Mouse (Mus musculus) neural tube, embryonic 10.5 days (tissue): ENCODE measurements around the gene Ubl5.
A peak's percentile ranks its signal among the peaks of the same experiment; 100 is the strongest.
"Not testable (repeated sequence)": the region's sequence is repeated elsewhere in the genome, so short reads cannot be mapped to it uniquely, and the experiment has no call there.

Experiments
- DNase-seq: peaks from one replicate; pipeline ENCODE4 v3.0.0-alpha.2; 2017; ENCODE audit warnings: low spot score; ENCODE audit errors: extremely low spot score

Ubl5 gene

GRCm38 (mm10) chr9:20653859-20654258 lies 11.2 kb downstream of the Ubl5 start:
- no peak for DNase-seq

GRCm38 (mm10) chr9:20657546-20657945 lies 14.9 kb downstream of the Ubl5 start:
- DNase-seq, result no peak

GRCm38 (mm10) chr9:20662325-20662724 lies 19.6 kb downstream of the Ubl5 start:
- peak; percentile 71 for DNase-seq

- peak; percentile 41 for DNase-seq
Observed at GRCm38 (mm10) chr9:20662874-20663273, 20.2 kb downstream of the Ubl5 start.

GRCm38 (mm10) chr9:20663956-20664355 lies 21.3 kb downstream of the Ubl5 start:
- no peak for DNase-seq

- no peak for DNase-seq
Observed at GRCm38 (mm10) chr9:20664366-20664765, 21.7 kb downstream of the Ubl5 start.

- DNase-seq, result no peak
Observed at GRCm38 (mm10) chr9:20664982-20665637, 22.4 kb downstream of the Ubl5 start.

GRCm38 (mm10) chr9:20665925-20666324 lies 23.2 kb downstream of the Ubl5 start:
- DNase-seq, result peak; percentile 59

- DNase-seq, result no peak
Observed at GRCm38 (mm10) chr9:20666510-20667034, 23.9 kb downstream of the Ubl5 start.

- DNase-seq, result no peak
Observed at GRCm38 (mm10) chr9:20668065-20668464, 25.4 kb downstream of the Ubl5 start.

- no peak for DNase-seq
Observed at GRCm38 (mm10) chr9:20672047-20672446, 29.4 kb downstream of the Ubl5 start.

- no peak for DNase-seq
Observed at GRCm38 (mm10) chr9:20677892-20678291, 35.2 kb downstream of the Ubl5 start.

GRCm38 (mm10) chr9:20680378-20680958 lies 37.8 kb downstream of the Ubl5 start:
- DNase-seq, result no peak

- no peak for DNase-seq
Observed at GRCm38 (mm10) chr9:20681546-20682388, 39.1 kb downstream of the Ubl5 start.

- no peak for DNase-seq
Observed at GRCm38 (mm10) chr9:20682389-20682722, 39.7 kb downstream of the Ubl5 start.

- no peak for DNase-seq
Observed at GRCm38 (mm10) chr9:20685081-20685861, 42.6 kb downstream of the Ubl5 start.

- no peak for DNase-seq
Observed at GRCm38 (mm10) chr9:20689403-20689802, 46.7 kb downstream of the Ubl5 start.

GRCm38 (mm10) chr9:20689913-20690312 lies 47.2 kb downstream of the Ubl5 start:
- DNase-seq, result peak; percentile 42

- not testable (repeated sequence) for DNase-seq
Observed at GRCm38 (mm10) chr9:20690449-20690848, 47.8 kb downstream of the Ubl5 start.

GRCm38 (mm10) chr9:20692863-20693262 lies 50.2 kb downstream of the Ubl5 start:
- no peak for DNase-seq

GRCm38 (mm10) chr9:20694721-20695235 lies 52.1 kb downstream of the Ubl5 start:
- DNase-seq, result peak; percentile 57
